Mouse (Mus musculus): ENCODE data around the gene Ufl1. TPM values are rescaled to one million over a fixed set of nuclear protein-coding genes. Genes with fewer than 3 reads are reported as not detected.
"Not testable (repeated sequence)": the region's sequence is repeated elsewhere in the genome, so short reads cannot be mapped to it uniquely, and the experiment has no call there.

Ufl1 gene
- total RNA-seq (2015; ENCODE audit: low replicate concordance) (4.7 and 7.5 TPM in 2 replicates), total RNA-seq (2017; ENCODE audit: low replicate concordance) (2.6 and 3.0 TPM in 2 replicates)

DNA sequence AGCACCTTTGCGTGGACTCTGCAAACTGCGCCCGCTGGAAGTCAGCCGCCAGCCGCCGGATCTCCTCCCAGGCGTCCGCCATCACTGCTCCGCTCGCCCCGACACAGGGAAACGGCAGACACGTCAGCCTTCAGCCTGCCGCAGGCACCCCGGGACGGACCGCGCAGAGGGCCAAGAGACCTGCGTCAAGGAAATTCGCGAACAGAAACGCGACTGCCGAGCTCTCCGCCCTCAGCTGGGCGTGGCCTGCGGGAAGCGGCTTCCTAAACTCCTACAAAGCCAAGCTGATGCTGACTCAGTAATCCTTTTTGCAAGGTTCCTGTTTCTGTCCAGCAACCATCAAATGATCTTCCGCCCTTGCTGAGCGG is at the start of gene Ufl1:
Gene Ufl1 (minus strand): TSS at position 151 of the 368 bp plus-strand sequence.
- ATAC-seq (replicated peaks; ENCODE audit: low FRiP score, poor library complexity, severe bottlenecking) = peak; percentile 99

GRCm38 (mm10) chr4:25325684-25326220 is 44.1 kb upstream of the Ufl1 start:
- ATAC-seq (replicated peaks; ENCODE audit: low FRiP score, poor library complexity, severe bottlenecking) = no peak

GRCm38 (mm10) chr4:25322631-25323178 is 41.1 kb upstream of the Ufl1 start:
- no peak for ATAC-seq (replicated peaks; ENCODE audit: low FRiP score, poor library complexity, severe bottlenecking)

GRCm38 (mm10) chr4:25313767-25314166 is 32.1 kb upstream of the Ufl1 start:
- ATAC-seq (replicated peaks; ENCODE audit: low FRiP score, poor library complexity, severe bottlenecking) = no peak

DNA sequence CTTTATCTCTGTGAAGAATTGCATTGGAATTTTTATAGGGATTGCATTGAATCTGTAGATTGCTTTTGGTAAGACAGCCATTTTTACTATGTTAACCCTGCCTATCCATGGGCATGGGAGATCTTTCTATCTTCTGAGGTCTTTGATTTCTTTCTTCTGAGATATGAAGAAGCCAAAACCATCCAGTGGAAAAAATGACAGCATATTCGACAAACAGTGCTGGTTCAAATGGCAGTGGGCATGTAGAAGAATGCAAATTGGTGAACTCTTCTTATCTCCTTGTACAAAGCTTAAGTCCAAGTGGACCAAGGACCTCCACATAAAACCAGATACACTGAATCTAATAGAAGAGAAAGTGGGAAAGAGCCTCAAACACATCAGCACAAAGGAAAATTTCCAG is 3.4 kb upstream of the Ufl1 start:
- not testable (repeated sequence) for ATAC-seq (replicated peaks; ENCODE audit: low FRiP score, poor library complexity, severe bottlenecking)

GRCm38 (mm10) chr4:25280938-25281670 is 517 bp downstream of the Ufl1 start:
- ATAC-seq (replicated peaks; ENCODE audit: low FRiP score, poor library complexity, severe bottlenecking) = peak; percentile 72

DNA sequence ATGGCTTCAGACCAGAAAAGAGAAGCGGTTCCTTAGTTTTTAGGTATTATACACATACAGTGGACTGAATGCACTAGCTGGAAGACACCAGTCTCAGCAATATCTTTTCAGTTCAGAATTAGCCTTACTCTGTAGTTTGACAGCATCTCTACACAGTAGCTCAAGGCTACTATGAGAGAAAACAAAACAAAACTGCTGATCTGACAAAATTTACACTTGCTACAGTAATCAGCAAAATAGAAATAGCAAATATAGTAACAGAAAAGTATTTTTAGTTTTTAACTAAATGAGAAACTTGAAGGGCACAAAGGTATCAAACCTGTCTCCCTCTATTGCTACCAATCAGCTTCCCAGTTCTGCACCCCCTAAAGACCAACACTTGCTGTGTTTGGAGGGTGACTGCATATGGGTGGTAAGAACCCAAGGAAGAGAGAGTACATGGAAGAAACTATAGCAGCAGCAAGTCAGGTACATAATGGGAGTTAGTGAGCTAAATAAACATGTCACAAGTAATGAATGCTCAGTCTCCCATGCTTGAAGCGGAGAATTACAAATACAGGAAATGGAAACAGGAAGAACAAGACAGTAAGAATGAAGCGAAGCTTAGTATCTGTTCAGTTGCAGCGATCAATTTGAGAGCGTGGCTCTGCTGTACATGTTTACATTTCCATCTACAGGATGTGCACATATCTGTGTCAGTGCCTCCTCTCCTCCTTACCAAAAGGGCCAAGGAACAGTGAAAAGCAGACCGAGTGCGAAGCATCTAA is 8.6 kb downstream of the Ufl1 start:
- no peak for ATAC-seq (replicated peaks; ENCODE audit: low FRiP score, poor library complexity, severe bottlenecking)

GRCm38 (mm10) chr4:25271926-25272325 is 9.7 kb downstream of the Ufl1 start:
- ATAC-seq (replicated peaks; ENCODE audit: low FRiP score, poor library complexity, severe bottlenecking) = no peak

GRCm38 (mm10) chr4:25267144-25267543 is 14.5 kb downstream of the Ufl1 start:
- no peak for ATAC-seq (replicated peaks; ENCODE audit: low FRiP score, poor library complexity, severe bottlenecking)

DNA sequence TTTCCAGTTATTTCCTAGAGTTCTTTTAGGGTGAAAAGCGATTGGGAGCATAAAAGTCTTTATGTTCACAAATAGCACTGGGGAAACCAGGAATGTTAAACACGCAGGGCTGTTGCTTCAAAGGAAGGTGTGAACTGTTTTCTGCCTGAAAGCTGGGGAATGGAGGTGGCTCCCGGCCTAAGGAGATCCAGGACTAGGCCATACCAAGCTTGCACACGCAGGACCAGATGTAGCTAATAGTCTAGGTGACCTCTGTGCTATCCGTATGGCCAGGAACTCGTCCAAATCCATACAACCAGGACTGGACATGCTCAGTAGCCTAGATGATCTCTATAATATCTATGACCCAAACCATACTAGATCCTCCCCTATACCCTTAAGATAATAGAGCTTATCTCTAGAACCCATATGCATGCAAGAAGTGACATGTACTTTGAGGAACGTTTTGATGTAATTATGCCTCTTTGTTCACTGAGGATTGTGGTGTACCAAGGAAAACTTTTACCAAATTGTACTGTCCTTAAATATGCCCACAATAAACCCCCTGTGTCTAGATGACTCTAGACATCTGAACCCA is 23.7 kb downstream of the Ufl1 start:
- ATAC-seq (replicated peaks; ENCODE audit: low FRiP score, poor library complexity, severe bottlenecking) = peak; percentile 42

DNA sequence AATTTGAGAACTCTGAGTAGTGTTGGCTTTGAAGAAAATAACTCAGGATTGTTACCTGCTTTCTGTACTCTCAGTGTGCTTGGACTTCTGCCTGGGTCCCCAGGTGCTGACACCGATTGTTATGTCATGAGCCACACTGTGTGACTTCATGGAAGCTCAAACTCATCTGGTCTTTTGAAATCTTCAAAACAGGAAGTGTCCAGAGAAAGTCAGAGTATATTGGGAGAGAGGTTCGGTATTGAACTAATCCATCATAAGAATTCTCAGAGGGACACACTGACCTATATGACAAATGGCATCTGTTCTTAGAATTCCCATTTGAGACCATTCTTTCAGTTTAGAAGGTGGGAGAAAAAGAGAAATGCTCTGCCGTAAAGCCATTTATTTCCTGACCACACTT is 38.8 kb downstream of the Ufl1 start, which contains the start of gene Fhl5:
Gene Fhl5 (minus strand): TSS at position 101 of the 400 bp plus-strand sequence.
- no peak for ATAC-seq (replicated peaks; ENCODE audit: low FRiP score, poor library complexity, severe bottlenecking)

GRCm38 (mm10) chr4:25235663-25236062 is 46.0 kb downstream of the Ufl1 start:
- ATAC-seq (replicated peaks; ENCODE audit: low FRiP score, poor library complexity, severe bottlenecking) = not testable (repeated sequence)

DNA sequence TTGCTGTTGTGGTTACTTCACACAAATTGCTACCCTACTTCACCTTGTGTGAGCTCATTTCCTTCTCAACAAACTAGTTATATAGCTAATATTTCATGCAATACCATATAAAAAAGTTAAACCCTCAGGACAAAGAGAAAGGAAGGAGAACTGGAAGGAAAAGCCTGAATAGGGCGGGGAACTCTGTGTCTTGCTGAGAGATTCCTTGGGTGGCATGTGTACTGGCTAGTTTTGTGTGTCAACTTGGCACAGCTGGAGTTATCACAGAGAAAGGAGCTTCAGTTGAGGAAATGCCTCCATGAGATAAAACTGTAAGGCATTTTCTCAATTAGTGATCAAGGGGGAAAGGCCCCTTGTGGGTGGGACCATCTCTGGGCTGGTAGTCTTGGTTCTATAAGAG is 47.9 kb downstream of the Ufl1 start:
- ATAC-seq (replicated peaks; ENCODE audit: low FRiP score, poor library complexity, severe bottlenecking) = not testable (repeated sequence)

- ATAC-seq (replicated peaks; ENCODE audit: low FRiP score, poor library complexity, severe bottlenecking) = no peak
Measured at GRCm38 (mm10) chr4:25232546-25232945, 49.1 kb downstream of the Ufl1 start.

GRCm38 (mm10) chr4:25227527-25227926 is 54.1 kb downstream of the Ufl1 start:
- no peak for ATAC-seq (replicated peaks; ENCODE audit: low FRiP score, poor library complexity, severe bottlenecking)

- no peak for ATAC-seq (replicated peaks; ENCODE audit: low FRiP score, poor library complexity, severe bottlenecking)
Measured at GRCm38 (mm10) chr4:25221927-25222326, 59.7 kb downstream of the Ufl1 start.

DNA sequence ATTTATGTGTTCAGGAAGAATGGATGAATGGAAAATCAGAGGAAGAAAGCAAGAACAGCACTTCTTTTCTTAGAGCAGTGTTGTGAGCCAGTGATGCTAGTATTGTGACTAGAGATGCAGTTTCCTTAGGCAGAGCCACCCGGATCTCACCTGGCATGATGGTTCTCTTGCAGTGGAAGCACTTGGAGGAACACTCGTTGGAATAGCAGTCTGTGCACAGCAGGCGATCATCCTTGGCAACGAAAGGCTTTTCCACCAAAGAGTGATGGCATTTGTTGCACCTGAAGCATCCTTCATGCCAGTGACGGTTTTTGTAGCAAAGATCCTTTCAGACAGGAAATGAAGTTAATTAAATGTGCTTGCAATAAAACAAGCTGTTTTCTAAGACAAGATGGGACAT is 68.2 kb downstream of the Ufl1 start:
- no peak for ATAC-seq (replicated peaks; ENCODE audit: low FRiP score, poor library complexity, severe bottlenecking)

DNA sequence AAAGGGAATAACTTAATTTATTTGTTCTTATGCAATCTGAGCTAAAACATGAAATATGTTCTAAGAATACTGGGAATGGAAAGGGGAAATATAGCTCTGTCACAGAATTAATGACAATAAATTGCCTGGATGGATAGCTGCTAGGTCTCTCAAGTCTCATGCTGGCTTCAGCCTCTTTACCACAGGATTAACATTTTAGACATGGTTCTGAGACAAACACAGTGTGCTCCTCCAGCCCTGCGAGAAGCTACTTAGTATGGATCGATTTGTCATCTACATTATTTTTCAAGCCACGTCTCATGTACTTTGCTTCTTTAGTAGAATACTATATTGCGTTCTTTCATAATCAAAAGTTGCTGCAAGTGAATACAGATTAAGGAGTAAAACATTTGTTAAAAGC is 75.5 kb downstream of the Ufl1 start:
- no peak for ATAC-seq (replicated peaks; ENCODE audit: low FRiP score, poor library complexity, severe bottlenecking)
